Mouse (Mus musculus): ENCODE results near the gene Prr5l.
A peak's percentile ranks its signal among the peaks of the same experiment; 100 is the strongest.

The Prr5l gene

DNA sequence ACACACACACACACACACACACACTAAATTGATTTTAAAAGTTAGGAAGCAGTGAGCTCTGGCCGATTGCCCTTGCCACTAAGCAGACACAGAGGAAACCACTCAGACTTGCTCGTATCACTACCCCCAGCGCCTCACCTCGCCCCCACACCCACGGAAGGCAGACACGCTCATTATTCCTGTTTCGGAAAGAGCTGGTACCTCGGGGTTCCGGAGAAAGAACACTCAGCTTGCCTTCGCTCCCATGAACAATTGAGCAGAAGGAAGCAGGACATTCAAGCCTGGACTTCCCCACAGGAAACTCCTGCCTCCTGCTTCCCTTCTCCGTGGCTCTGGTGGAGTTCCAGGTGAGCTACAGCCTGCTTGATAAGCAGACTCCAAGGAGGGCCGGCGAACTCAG lies 60.0 kb downstream of the Prr5l start:
- no peak for DNase-seq (ENCODE audit: low spot score)

DNA sequence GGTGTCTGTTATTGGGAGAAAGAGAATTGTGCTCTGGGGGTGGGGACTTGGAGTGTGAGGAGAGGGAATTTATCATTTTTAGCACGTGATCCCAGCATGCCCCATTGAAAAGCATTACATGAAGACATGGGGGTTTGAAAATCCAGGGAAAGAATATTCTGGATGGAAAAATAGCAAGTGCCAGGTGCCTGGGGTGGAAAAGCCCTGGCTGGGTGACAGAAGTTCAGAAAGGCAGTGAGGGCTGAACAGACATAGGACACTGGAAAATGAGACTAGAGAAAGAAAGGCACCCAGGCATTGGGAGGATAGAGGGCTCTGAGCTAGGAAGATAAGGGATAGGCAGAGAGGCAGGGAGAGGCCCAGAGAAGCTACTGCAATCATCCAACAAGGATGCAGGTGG lies 62.0 kb downstream of the Prr5l start:
- no peak for DNase-seq (ENCODE audit: low spot score)

- no peak for DNase-seq (ENCODE audit: low spot score)
Observed at GRCm38 (mm10) chr2:101818986-101819764, 63.7 kb downstream of the Prr5l start.

- no peak for DNase-seq (ENCODE audit: low spot score)
Observed at GRCm38 (mm10) chr2:101816646-101817308, 66.0 kb downstream of the Prr5l start.

DNA sequence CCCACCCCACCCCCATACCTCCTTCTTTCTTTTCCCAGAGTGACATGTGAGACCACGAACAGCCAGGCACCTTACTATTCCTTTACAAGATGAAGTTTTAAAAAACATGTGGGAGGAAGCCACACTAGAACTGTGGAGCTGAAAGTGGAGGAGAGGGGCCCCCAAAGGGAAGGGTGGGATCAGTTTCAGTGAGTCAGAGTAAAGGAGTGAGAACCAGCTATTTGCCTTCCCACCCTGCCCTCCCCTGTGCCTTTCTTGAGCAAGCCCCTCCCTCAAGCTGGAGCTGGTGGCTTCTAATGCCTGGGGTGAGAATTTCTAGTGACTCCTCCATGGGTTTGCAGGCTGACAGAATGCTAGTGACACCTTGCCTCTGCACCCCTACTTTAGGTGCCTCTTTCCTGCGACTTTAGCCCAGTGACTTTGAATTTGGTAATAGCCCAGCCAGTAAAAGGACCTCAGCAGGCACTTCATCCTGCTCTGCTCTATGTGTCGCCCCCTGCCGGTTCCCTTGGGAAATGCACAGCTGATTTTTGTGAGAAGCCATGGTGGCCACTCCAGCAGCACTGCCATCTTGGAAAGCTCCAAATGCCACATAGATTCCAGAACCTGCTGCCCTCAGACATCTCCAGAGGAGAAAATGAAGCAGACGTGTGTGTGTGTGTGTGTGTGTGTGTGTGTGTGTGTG lies 67.4 kb downstream of the Prr5l start:
- peak; percentile 8 for DNase-seq (ENCODE audit: low spot score)

- DNase-seq (ENCODE audit: low spot score) = no peak
Observed at GRCm38 (mm10) chr2:101814272-101814625, 68.6 kb downstream of the Prr5l start.

DNA sequence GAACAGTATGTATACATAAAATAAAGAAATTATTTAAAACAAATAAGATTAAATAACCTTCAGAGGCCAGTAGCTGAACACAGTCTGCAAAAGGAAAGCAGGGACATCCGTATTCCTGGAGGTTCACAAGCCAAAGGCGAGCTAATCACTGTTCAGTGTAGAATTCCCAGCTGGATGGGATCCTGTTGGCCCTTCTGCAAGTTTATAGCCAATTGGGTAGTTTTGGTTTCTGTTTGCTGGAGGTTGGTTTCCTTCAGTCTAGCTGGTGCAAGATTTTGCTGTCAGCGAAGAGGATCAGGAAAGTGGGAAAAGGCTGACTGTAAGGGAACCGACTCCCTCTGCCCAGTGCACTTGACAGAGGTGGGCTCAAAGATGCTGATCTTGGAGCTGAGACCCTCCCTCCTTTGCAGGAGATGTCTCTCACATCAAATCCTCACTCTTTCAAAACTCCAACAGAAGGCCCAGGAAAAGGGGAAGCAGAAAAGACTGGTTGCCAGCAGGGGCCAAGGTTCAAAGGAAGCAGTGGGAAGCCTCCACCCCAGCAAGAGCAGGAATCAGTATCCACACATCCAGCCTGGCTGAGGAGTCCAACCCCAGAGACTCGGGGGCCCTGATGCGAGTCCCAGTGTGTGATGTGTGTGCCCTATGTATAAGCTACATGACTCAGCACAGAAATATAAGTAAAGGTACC lies 69.1 kb downstream of the Prr5l start:
- DNase-seq (ENCODE audit: low spot score) = no peak

DNA sequence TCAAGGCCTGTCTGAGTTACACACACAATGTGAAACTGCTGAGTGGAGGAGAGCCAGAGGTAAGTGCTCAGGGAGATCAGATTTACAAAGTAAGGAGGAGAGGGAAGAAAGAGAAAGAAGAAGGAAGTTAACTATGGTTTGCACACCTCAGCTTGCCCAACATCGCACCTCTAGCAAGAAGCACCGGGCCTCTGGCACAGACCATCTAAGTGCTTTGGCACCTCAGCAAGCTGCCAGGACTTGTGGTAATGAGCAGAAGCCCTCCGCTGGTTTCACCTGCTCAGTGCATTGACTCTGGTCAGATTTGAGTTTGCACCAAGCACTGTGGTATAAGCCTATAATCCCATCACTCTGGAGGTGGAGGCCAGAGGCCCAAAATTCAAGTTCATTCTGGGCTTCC lies 70.9 kb downstream of the Prr5l start:
- DNase-seq (ENCODE audit: low spot score) = no peak

DNA sequence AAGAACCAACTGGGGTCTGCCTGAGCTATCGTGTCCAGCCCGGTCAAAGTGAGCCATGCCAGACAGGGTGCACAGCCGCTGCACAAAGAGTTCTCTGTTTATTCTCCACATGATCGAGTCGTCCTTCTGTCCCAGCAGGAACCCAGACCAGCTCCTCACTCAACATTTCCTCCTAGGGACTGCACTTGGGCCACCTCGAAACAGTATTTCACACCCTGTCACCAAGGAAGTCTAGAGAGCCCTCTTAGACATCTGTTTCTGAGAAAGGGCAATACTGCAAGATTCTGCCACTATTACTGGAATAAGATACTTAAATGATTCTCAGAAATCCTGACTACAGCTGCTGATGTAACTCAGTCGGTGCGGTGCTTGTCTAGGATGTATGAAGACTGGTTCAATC lies 72.1 kb downstream of the Prr5l start:
- no peak for DNase-seq (ENCODE audit: low spot score)

DNA sequence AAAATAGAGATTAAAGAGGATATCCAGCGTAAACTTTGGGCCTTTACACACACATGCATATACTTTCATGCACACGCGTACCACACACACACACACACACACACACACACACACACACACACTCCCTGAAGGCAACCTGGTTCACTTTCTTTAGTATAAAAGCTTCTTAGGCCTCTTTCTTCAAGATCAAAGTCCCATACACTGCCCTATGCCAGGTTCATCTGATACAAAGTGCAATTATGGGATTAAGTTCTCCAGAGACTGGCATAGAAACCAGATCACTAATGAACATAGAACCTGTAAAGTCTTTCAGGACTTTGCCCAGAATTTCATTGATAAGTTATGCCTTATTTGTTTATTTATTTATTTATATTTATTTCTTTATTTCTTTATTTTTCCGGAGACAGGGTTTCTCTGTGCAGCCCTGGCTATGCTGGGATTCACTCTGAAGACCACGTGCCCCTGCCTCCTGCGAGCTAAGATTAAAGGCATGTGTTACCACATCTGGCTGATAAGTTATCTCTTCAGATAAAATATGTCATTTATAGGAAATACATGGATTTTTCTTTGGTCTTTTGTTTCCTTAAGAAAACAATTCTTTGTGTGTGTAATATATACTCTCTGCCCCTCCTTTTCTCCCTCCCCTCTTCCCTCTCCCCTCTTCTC lies 73.1 kb downstream of the Prr5l start:
- DNase-seq (ENCODE audit: low spot score) = no peak

- no peak for DNase-seq (ENCODE audit: low spot score)
Observed at GRCm38 (mm10) chr2:101807756-101808155, 75.1 kb downstream of the Prr5l start.

DNA sequence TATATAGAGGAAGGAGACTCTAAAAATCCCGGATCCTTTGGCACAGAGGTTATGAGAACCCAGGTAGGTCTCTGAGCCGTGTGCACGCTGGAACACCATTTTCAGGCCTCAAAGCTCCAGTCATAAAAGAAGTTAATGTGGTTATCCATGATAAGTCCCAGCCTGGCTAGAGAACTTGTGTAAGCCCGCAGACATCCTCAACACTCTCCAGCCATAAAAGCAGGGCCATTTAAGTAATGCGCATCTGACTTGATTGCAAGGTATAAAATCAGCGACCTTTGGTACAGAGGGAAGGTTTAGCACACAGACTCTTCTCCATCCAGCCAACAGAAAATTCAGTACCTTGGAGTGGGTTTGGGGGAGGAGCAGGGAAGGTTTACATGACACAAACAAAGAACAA lies 80.6 kb downstream of the Prr5l start:
- DNase-seq (ENCODE audit: low spot score) = no peak

- DNase-seq (ENCODE audit: low spot score) = no peak
Observed at GRCm38 (mm10) chr2:101797901-101798250, 85.0 kb downstream of the Prr5l start.

GRCm38 (mm10) chr2:101797166-101797900 lies 85.5 kb downstream of the Prr5l start:
- no peak for DNase-seq (ENCODE audit: low spot score)

DNA sequence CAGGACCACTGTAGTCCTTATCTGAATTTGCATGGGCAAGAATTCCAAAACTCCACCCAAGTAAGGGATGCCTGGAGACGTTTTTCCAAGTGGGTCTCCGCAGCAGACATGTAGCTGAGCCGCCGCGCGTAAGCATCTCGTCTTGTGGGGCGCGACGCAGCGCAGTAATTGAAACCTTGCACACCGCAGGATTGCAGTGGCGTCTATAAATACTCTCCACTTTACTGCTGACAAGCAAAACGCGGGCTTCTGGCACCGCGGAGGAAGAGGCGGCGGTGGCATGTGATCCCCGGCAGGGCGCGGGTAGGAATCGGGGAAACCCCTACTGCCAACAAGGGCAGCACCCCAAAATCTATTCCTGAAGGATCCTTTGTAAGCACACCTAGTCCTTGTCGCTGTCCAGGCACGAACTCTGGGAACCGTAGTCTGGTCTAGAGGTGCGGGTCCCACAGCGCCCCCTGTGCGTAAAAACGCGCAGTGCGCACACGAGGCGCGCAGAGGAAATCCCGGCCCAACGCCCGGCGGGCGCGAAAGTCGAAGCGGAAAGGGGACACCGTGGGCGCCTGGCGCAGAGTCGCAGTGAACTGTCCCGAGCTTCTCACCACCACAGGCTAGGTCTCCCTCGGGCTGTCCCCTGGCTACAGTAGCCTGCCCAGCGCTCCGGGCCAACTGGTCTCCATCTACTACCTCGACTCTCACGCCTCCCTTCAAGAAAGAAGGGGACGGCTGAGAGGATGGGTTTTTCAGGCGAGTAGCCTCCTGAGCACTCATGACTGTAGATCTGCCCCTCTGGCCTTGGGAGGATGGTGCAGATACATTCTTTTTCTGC lies 86.3 kb downstream of the Prr5l start:
- peak; percentile 2 for DNase-seq (ENCODE audit: low spot score)

DNA sequence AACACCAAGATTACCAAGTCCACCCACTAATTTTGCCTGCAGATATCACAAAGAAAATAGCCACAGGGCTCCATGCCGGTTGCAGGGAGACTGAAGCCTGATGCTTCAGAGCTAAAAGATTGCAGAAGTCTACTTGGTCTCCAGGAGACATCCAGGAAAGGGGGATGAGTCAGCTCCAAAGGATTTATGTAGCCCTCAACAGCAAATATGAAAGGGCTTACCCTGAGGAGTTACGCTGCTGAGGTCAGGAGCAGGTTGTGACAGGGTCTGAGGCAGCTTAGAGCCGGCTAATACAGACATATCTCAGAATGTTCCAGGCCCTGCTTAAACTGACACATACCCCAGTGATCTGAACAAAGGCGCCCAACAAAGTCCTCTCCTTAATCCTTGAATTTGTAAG lies 90.7 kb downstream of the Prr5l start:
- DNase-seq (ENCODE audit: low spot score) = no peak

DNA sequence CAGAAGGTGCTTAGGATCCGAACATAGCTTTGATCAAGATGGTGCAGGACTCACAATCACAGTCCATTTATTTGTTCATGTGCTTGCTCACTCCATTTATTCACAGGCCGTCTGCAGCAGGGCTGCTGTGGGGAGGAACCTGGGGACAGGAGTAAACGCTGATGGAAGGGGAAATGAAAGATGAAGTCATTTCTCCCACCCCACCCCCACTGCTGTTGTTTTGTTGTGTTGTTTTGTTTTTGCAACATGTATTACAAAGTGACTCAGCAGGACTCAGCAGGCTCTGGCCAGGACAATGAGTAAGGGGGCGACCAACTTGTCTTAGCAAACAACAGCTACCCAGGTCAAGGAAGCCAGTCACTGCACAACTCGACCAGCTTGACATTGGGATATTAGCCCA lies 99.6 kb downstream of the Prr5l start:
- no peak for DNase-seq (ENCODE audit: low spot score)

DNA sequence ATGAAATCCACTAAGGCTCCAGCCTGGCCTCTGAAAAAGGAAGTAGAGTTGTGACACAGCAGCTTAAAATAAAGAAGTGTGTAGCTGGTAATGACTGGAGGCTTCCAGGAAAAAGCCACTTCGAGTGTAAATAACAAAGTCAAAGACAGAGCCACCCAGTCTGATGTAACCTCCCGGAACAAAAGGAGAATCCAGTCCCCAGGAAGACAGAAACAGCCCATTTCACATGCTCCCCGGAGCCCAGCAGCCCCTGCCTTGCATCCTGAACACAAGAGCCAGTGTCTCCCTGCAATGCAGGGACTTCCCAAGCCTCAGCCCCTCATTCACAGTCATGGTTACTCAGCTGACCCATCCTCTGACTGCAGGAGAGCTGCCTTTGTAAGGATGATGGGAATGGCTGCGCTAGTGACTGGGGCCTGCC lies 101.5 kb downstream of the Prr5l start:
- no peak for DNase-seq (ENCODE audit: low spot score)

GRCm38 (mm10) chr2:101778080-101778479 lies 104.7 kb downstream of the Prr5l start:
- no peak for DNase-seq (ENCODE audit: low spot score)

DNA sequence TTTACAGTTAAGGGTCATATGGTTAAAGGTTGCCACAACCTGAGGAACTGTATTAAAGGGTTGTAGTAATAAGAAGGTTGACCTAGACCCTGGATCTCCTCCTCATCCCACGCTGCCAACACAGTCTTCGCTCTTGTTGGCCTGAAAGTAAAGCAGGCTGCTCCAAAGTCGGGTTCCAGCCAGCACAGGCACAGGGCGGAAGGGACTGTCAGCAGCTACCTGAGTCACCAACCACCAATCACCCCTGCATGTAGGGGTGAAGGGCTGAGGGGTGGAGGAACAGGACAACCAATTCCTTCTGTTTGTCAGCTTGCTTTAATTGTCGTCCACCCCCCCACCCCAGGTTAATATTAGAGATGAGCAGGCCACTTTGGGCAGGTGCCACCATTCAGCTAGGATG lies 119.3 kb downstream of the Prr5l start:
- DNase-seq (ENCODE audit: low spot score) = no peak

- DNase-seq (ENCODE audit: low spot score) = no peak
Observed at GRCm38 (mm10) chr2:101762955-101763386, 119.9 kb downstream of the Prr5l start.

Data from spleen, adult 12 weeks (tissue).